Mouse (Mus musculus) inflammation-experienced regulatory T-cells, adult 6 months (primary cell): ENCODE data around the gene Ttc12. TPM values are rescaled to one million over a fixed set of nuclear protein-coding genes. Genes with fewer than 3 reads are reported as not detected.

Experiments used
- ATAC-seq: one replicate; pipeline ENCODE4 v1.8.0; 2017
- polyA plus RNA-seq, 3 experiments: library from polyadenylated mRNA; unstranded; fragments of 100-300 nt; shearing (Covaris generic); gene quantifications; one replicate each; pipeline ENCODE4 v1.2.1; 2017

The Ttc12 gene
- not detected for polyA plus RNA-seq

DNA sequence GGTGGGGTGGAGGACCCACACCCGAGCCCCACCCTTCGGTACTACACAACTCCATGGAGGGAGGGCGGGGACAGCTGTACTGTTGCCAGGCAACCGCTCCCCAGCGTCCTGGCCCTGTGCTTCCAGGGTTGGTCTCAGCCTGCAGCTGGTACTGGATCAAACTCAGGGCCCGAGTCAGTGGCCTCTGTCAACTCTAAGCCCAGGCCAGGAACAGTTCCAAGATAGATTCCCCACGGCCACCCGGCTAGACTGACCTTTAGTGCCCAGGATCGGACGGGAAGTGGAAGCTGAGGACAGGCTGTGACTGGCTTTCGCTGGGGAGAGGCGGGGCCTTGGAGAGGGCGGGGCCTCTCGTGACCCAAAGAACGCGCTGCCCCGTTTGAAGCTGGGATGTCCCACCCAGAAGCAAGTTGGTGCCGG, at the start of gene Ttc12:
Gene Ttc12, minus strand, starts transcription at position 334 of the 420 bp plus-strand sequence.
- ATAC-seq, result no peak

DNA sequence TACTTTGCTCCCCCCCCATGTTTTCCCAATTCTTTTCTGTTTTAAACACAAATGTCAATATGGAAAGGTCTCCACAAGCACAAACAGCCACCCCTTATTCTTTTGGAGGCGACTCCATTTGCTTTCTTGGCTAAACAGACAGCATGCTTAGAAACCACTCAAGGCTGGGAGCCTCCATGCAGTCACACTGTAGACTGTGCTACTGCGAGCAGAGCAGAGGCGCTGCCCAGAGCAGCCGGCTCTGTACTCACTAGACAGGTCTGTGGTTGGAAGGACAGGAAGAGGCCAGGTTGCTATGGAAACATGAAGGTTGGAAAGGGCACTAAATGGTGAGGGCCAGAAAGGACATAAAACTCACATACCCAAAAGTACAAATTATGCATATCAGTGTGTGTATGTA, 48.9 kb upstream of the Ttc12 start:
- ATAC-seq, result no peak

DNA sequence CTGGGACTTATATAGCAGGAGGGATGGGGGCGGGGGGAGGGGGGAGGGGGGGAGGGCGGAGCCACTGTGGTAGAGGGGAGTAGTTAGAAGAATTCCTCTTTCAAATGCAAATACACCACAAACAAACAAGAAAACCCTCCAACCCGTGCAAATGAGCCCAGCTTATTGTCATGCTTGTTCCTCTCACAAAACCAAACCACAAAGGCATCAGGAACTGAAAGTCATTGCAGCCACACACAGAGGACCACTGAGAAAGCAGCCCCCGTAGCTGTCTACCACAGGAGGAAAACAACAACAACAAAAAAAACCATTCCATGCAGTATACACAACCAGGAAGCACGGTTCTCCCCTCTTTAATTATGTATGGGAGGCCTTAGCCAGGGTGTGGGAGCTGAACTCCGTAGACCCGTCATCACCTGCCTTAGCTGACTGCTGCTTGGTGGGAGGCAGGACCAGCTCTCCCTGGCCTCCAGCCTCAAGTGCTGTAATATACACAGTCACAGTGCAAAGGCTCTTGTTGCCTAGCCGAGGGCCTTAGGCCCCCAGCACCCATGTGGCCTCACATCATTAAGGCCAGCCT, 48.0 kb upstream of the Ttc12 start:
- no peak for ATAC-seq

DNA sequence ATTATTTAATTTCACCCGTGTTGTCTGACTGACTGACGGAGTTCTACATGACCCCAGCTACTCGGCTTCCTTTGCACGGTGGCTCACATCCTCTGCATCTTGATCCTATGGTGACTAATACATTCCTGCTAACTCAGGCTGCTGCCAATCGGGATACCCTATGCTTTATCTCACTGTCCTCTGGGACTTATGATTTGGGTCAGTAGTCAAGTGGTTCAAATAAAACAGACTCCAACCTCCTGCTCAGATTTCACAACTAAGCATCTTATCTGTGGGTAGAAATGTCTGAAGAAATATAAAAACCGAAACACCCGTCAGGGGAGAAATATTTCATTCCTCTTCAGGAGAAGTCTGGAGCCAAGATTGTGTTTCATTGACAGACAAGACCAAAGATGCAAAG, 47.4 kb upstream of the Ttc12 start:
- no peak for ATAC-seq

DNA sequence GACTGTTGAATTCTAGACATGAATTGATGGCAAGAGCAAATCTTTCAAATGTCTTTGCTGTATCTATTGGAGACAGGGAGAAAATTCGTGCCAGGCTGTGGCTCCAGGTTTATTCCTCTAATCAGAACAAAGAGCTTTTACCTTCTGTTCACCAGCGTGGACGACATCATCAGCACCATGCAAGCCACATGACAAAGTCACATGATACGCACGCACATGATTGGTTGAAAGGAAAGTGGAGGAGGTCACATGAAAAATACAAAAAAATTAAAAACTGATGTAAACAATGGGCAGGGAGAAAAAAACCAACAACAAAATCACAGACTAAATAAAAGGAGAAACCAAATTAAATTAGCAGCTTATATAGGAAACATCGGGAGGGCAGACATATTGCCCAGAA, 45.8 kb upstream of the Ttc12 start:
- no peak for ATAC-seq

DNA sequence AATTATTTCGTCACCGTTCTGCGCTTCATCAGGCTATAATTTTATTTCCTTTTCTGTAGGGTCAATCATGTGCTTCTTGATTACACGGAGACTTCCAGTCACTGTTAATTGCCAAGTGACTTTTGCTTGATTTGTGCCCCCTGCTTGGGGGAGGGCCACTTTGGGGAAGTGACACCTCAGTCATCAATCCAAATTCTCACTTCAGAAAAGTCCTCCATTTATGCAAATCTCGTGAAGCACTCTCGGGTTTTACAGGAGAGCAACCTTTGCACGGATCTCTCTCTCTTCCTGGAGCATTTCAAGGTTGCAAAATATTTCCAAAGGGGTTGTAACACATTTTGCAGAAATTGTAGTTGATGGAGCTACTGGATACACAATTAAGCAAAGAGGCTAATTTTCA, 45.2 kb upstream of the Ttc12 start:
- no peak for ATAC-seq

DNA sequence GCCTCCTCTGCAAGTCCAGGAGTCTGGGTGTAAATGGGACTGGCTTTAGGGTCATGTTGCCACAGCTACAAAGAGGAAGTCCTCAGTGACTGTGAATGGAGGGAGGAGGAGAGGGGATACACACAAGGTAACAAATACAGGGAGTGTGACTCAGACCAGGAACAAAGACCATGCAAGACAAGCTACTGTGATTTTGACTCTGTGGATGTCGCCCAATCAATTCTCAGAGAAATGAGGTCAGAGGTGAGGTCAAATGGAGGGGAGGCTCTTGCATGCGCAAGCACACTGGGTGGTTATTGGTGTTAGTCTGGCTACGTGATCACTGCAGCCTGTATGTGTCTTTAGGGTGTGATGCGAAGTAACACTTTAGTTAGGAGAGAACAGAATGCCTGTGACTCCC, 44.7 kb upstream of the Ttc12 start:
- ATAC-seq, result no peak

DNA sequence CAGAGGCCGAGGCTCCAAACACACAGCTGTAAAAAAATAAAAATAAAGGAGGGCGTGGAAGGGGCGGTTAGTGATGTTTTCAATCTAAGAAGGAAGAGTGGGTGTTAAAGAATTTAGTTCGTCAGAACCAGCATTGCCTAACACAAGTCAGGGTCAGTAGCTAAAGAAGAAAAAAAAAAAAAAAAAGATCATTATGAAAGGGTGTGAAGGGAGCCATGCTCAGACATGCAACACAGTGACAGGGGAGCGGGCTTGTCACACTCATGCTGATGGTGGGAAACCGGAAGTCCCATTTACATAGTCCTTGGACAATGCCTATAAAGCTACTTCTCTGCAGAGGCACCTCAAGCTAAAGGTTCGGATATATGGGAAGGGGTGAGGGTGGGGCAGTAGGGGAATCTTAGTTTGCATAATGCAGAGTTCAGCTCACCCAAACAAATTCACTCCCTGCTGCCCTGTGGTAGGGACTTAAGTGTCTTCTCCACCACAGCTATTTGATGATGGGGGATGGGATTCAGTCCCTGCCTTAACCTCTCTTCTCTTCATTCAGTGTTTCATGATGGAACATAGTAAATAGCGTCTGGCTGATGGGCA, 43.4 kb upstream of the Ttc12 start:
- ATAC-seq, result no peak

DNA sequence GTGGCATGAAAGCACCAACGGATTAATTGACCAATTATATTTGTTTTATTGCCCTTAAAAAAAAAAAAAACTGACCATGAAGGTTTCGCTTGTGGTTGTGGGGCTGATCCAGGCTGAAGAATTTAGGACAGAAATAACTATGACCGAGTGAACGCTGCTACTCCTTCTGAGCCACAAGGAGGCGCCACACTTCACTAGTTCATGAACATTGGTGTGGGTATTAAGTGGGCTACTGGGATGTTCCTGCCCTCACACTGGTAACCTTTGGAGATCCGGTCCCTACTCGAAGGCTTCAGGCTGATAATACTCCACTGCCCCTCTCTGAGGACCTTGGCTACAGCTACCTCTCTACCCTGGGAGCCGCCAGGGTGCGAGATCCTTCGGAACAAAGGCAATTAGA, 42.9 kb upstream of the Ttc12 start:
- no peak for ATAC-seq

DNA sequence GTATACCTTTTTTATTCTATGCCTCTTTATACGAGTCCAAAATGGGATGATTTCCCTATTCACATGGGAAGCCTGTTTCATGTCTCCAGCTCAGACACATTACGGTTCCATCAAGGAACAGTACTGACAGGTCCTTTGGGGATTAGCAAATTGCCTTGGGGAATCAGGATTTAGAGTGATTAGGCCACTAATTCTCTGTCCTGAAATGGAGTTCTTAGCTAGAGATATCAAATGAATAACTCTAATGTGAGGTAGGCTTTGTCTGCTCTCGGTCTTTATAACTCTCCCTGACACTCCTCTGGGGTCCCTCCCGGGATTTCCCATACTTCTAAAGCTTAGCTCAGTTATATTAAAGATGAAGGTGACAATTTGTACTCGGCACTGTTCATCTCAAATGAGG, 42.0 kb upstream of the Ttc12 start:
- ATAC-seq, result no peak

DNA sequence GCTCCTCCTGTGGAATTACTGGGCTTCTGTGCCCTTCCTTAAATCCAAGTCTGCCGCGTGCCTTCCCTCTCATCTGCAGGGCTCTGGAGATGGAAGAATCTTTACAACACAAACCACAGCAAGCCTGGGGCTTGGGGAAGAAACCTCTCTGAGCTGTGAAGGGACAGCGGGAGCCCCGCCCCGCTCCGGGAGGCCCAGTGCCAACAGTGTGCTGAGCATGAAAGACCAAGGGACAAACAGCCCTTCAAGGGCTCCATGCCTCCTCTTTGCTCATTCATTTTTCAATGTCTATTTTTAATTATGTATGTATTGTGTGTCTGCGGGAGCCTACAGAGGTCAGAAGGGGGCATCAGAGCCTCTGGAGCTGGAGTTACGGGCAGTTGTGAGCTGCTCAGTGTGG, 41.3 kb upstream of the Ttc12 start:
- no peak for ATAC-seq

DNA sequence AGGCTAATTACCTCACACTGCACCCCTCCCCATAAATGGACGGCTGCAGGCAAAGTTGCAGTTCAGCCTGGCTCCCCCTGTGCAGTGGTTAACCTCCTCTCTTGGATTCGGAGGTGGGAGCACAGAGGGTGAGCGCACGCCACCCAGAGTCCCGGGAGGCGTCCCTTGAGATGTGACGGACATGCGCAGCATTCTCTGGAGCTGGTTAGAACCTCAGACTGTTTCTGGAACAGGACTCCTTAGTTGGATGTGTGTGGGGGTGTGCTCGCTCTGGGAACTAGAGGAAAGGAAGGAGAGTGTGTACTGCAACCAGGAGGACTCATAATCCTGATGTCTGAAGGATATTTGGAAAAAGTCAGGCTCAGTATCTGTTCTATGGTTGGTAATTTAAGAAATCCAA, 38.7 kb upstream of the Ttc12 start:
- no peak for ATAC-seq

DNA sequence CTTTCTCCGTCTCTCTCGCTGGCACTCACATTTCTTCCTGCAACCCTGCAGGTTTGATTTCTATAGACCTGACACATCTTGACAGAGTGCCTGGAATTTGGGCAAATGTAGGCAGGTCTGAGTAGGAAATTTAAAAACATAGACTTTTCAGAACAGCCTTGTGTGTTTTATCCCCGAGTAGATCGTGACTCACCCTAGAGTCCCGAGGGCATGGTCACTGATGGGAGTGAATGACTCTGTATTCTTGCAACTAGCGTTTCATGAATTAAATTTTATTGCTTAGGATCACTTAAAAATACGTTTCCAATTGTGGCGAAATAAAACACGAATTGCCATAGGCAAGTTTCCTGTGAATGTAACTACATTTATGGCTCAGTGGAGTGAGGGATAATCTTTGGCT, 37.9 kb upstream of the Ttc12 start:
- ATAC-seq, result no peak

DNA sequence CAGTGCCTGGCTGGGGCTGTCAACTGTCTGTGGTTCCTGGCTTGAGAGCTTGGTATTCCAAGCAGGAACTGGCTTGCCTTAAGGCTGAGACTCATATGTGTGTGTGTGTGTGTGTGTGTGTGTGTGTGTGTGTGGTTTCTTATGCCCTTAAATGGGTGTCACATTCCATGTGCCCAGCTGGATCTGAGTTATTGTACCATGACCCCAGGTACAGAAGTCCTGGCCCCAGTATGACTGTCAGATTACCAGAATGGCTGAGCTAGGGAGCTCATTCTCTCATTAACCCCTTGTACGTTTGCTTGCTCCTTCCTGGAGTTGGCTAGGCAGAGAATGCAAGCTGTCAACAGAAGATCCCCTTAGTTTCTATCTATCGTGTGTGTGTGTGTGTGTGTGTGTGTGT, 28.3 kb upstream of the Ttc12 start:
- ATAC-seq, result no peak

DNA sequence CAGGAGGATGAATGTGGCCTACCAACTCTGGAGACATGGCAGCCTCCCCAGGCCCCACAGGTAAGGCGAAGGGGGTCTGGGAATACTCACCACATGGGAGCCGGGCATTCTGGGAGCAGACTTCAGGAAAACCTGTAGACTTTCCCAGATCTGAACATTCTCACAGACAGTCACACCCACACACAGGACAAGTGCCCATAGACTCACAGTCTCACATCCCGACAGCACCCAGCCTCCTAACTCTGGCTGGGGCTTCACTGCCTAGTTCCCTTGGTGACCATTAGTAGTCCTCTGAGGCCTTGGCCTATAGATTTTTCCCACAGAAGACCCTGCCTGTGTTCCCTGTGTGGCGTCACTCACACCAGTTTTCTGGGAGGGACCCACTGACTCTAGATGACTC, 24.6 kb upstream of the Ttc12 start:
- no peak for ATAC-seq

DNA sequence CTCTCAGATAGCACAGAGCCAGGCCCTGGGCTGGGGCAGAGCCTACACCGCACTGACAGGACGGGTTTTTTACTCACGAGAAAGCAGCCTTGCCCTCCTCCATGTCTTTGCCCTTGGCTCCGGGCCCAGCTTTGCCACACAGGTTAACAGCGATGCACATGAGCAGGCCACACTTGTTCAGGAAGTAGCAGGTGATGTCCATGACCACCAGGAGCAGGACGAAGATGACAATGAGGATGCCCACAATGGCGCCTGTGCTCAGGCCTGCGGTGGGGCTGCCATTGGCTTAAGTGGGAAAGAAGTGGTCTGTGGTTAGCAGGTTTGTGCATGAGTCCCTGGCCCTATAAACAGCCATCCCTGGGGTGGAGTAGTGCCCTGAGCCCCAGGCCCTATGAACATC, 23.6 kb upstream of the Ttc12 start:
- no peak for ATAC-seq

DNA sequence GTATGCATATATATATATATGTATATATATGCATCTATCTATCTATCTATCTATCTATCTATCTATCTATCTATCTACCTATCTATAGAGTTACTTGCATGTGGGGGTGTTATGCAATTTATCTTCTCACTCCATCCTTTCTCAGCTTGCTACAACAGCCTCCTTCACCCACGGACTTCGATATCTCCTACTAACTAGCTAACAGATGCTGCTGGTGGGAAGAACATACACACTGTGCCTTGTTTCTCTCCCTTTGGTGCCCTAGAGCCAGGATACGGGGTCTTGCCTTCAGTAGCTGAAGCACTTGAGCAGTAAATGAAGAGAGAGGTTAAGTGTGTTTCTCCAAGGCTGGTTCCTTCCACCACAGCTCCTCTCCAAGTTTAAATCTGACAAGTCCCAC, 23.1 kb upstream of the Ttc12 start:
- no peak for ATAC-seq

DNA sequence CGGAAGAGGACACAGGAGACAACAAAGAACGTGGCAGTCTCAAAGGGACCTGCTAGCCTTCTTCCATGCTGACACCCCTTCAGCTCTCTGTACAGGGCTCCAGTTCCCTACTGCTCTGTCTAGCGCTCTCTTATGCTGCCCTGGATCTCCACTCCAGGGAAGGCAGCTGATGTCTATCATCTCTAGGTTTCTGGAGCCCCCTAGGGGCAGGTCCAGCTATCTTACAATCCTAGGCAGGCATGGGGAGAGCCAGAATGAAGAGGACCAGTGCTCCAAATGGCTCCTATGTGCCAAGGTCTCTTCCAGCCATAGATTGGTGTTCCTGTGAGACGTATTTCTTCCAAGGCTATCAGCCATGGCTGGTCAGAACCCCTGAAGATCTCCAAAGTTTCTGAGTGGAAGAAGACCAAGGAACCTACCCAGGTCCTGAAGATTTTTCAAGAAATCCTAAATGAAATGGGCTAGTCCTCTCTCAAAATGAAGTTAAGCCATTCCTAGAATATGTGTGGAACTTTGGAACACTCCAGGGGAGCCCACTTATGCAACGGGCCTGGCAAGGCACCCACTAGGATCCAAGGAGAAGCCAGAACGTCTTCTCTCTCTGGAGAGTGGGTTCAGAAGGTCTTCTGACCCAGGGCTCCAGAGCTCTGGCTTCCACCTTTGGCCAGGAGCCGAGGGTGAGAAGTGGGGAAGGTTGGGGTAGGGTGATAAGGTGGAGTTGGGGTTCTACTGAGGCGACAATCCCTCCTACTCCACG, 22.0 kb upstream of the Ttc12 start:
- ATAC-seq, result no peak

DNA sequence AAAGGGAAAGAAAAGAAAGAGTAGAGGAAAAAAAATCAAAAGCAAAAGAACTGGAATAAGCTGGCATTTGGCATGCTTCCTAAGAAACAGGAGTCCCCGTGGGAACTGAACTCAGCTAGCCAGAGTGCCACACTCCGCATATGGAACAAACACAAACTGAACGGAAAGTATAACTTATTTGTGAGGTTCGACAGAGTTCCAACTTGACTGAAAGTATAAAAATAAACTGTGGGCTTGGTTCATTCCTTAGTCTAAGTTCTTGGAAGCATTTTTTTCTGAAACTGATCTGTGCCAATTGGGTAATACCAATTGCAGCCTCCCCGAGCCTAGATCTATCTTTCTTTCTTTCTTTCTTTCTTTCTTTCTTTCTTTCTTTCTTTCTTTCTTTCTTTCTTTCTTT, 18.6 kb upstream of the Ttc12 start:
- ATAC-seq, result no peak

DNA sequence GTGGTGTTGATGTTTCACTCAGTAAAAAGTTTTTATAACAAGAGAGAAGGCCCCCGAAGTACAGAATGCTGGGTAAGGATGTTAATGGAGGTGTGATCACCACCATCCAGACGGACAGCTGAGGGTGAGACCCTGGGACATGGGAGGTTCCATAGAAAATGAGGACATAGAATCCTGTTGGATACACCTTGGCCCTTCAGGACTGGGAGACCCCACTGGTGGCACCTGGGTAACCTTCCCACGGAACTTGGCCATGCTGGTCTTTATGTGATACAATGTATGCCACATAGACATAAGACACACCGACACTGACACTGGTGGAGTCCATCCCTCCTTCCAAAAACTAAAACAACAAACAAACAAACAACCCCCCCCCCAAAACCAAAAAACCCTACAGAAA, 16.2 kb upstream of the Ttc12 start:
- ATAC-seq, result no peak

DNA sequence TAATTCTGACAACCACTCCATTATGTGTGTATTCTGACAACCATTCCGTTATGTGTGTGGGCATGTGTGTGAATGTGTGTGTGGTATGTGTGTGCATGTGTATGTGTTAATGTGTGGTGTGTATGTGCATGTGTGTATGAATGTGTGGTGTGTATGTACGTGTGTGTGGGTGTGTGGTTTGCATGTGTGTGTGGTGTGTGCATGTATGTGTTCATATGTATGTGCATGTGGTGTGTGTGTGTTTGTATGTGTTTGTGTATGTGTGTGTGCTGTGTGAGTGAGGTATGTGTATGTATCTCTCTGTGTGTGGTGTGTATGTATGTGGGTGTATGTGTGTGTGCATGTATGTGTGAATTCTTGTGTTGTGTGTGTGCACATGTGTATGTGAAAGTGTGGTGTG, 13.9 kb upstream of the Ttc12 start:
- no peak for ATAC-seq

DNA sequence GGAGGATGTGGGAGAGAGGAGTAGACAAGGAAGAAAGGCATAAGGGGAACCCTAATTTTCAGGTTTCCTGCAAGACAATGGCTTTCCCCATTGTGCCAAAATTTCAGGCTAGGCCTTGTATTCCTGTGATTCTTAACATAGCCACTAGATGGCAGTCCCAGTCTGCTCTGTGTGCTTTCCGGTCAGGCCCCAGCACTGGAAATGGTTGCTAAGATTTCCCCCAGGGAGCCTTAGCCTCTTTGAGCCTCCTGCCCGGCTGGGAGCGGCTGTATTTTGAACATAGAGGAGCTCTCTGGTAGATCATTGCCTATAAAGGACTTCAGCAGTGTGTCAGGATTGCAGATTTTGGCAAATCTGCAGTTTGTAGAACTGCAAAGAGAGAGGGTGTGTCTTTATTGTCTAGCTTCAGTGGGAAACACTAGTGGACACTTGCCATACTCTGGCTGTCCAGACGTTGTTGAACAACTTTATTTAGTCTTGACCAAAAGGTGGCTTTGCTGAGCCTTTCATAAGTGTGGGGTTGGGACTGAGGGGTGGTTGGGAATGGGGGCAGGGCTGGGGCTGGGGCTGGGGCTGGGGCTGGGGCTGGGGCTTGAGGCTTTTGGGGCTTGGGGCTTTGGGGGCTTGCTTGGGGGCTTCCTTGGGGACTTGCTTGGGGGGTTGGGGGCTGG, 8.1 kb upstream of the Ttc12 start:
- ATAC-seq, result peak; percentile 50

DNA sequence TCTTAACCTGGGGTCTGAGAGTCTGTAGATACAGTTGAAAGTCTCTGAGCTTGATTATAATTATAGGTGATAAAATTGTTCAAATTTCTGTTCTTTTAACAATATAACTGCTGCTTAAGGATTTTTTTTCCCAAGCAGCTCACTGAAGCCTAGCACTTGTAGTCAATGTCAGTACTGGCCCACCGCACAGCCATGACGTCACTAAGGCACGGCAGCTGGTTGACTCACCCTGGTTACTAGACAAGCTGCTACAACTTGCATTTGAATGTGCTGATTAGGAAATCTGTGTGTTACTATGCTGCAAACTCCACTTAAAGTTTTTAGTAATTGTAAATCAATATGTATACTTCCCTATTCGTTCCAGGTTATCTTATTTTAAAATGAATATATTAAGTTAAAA, 4.6 kb upstream of the Ttc12 start:
- ATAC-seq, result no peak
